Mouse (Mus musculus) forebrain, postnatal 0 days (tissue): ENCODE measurements at regions not wholly inside any gene's neighbourhood (a gene's known extent, or its start where the extent isn't known, plus 50 kb on each side); places are given as distances from the start of the nearest gene placed in this dataset.

Experiments
- ATAC-seq: fragments of 200-750 bp; cut with Nextera tagmentation; 2 replicates; pipeline ENCODE4 v1.8.0; 2017; ENCODE audit warnings: mild to moderate bottlenecking, moderate library complexity
- DNase-seq: peaks from one replicate; pipeline ENCODE4 v3.0.0-alpha.2; 2015
- H3K27ac ChIP-seq: fragments of 300-500 bp; sonication (generic); 2 replicates; pipeline ENCODE4 v1.5.1; 2014; ENCODE audit warnings: low read depth, mild to moderate bottlenecking, antibody characterized with exemption, low read length, moderate library complexity, mixed read lengths
- H3K27me3 ChIP-seq: fragments of 300-500 bp; sonication (generic); 2 replicates; pipeline ENCODE4 v1.6.1; 2014; ENCODE audit warnings: mild to moderate bottlenecking, low read length, mixed read lengths; ENCODE audit not compliant: insufficient read depth
- H3K36me3 ChIP-seq: fragments of 300-500 bp; sonication (generic); 2 replicates; pipeline ENCODE4 v1.6.1; 2014; ENCODE audit warnings: mild to moderate bottlenecking, moderate library complexity; ENCODE audit not compliant: insufficient read depth
- H3K4me1 ChIP-seq: fragments of 300-500 bp; sonication (generic); 2 replicates; pipeline ENCODE4 v1.6.1; 2014; ENCODE audit warnings: antibody characterized with exemption; ENCODE audit not compliant: insufficient read depth
- H3K4me2 ChIP-seq: fragments of 300-500 bp; sonication (generic); 2 replicates; pipeline ENCODE4 v1.6.1; 2014; ENCODE audit warnings: low read depth, mild to moderate bottlenecking, moderate library complexity
- H3K4me3 ChIP-seq: fragments of 300-500 bp; sonication (generic); 2 replicates; pipeline ENCODE4 v1.5.1; 2014; ENCODE audit warnings: low read depth, low read length, mixed read lengths
- H3K9ac ChIP-seq: fragments of 300-500 bp; sonication (generic); 2 replicates; pipeline ENCODE4 v1.6.1; 2014; ENCODE audit warnings: mild to moderate bottlenecking
- H3K9me3 ChIP-seq: fragments of 300-500 bp; sonication (generic); 2 replicates; pipeline ENCODE4 v1.6.1; 2016; ENCODE audit warnings: low read length
- CTCF ChIP-seq: sonication (generic); IDR thresholded peaks from 2 replicates; pipeline ENCODE4 v1.5.1; 2016; ENCODE audit warnings: antibody characterized with exemption, control low read depth, low read depth
- WGBS: fragments of 180-500 bp; shearing (Covaris S2); extraction: QIAGEN DNeasy Blood & Tissue Kit; methylation state at CpG from one replicate; pipeline ENCODE4 v1.1.7; 2014; 5-methylcytosine and 5-hydroxymethylcytosine counted together

GRCm38 (mm10) chr13:45213116-45213834 lies 134.8 kb downstream of the Gm9817 start:
- Histone ChIP-seq H3K9me3 (no peaks in the 10 kb centered on the region), H3K4me1 (0 out of 2 replicates have a peak, but pooled peaks cover 9% of the 10 kb centered on the region), H3K9ac (no peak overlapping the region), H3K4me3 (no peak overlapping the region), H3K36me3 (no peaks in the 10 kb centered on the region), H3K27me3 (no peaks in the 10 kb centered on the region), H3K4me2 (no peak overlapping the region), H3K27ac (no peak overlapping the region)
- TF ChIP-seq CTCF: no peak
- ATAC-seq (no peak; the same call in 1 of the 2 replicates), DNase-seq (no peak)
- 36% methylated on average over 5 of the region's 5 CpGs for WGBS

GRCm38 (mm10) chr13:45218251-45218650 lies 139.8 kb downstream of the Gm9817 start:
- no peaks in the 10 kb centered on the region for H3K27me3 ChIP-seq
- 97% methylated on average over 4 of the region's 4 CpGs for whole genome bisulfite sequencing
- no peak overlapping the region for H3K4me2 ChIP-seq
- no peak overlapping the region for H3K4me3 ChIP-seq
- H3K27ac ChIP-seq: no peak overlapping the region
- ATAC-seq: no peak
- no peak for DNase-seq
- no peak overlapping the region for H3K9ac ChIP-seq
- no peaks in the 10 kb centered on the region for H3K36me3 ChIP-seq
- TF ChIP-seq CTCF: no peak
- no peaks in the 10 kb centered on the region for H3K9me3 ChIP-seq
- 0 out of 2 replicates have a peak, but pooled peaks cover 8% of the 10 kb centered on the region for H3K4me1 ChIP-seq

- no peak for DNase-seq
- no peak overlapping the region for H3K9ac ChIP-seq
- H3K27ac ChIP-seq: no peak overlapping the region
- 38% methylated on average over 3 of the region's 3 CpGs for WGBS
- H3K27me3 ChIP-seq: no peaks in the 10 kb centered on the region
- TF ChIP-seq CTCF: no peak
- no peaks in the 10 kb centered on the region for H3K4me1 ChIP-seq
- no peaks in the 10 kb centered on the region for H3K36me3 ChIP-seq
- no peaks in the 10 kb centered on the region for H3K9me3 ChIP-seq
- ATAC-seq: no peak
- no peak overlapping the region for H3K4me3 ChIP-seq
- no peak overlapping the region for H3K4me2 ChIP-seq
These were observed 141.2 kb downstream of the Gm9817 start for GRCm38 (mm10) chr13:45219671-45220070.

- Histone ChIP-seq H3K27ac (no peak overlapping the region), H3K36me3 (no peaks in the 10 kb centered on the region), H3K9me3 (no peaks in the 10 kb centered on the region), H3K4me3 (no peak overlapping the region), H3K9ac (no peak overlapping the region), H3K4me2 (no peak overlapping the region), H3K27me3 (peaks cover 5% of the 10 kb centered on the region; the same call in 1 of the 2 replicates), H3K4me1 (no peaks in the 10 kb centered on the region)
- ATAC-seq: no peak
- no peak for DNase-seq
- no peak for TF ChIP-seq CTCF
- 76% methylated on average over 2 of the region's 2 CpGs for WGBS
These were observed 152.3 kb downstream of the Gm9817 start for GRCm38 (mm10) chr13:45230804-45231203.

- Histone ChIP-seq H3K4me1 (peaks cover 5% of the 10 kb centered on the region; the same call in 1 of the 2 replicates), H3K36me3 (no peaks in the 10 kb centered on the region), H3K9me3 (no peaks in the 10 kb centered on the region), H3K4me3 (no peak overlapping the region), H3K4me2 (no peak overlapping the region), H3K27me3 (peaks cover 5% of the 10 kb centered on the region; the same call in 1 of the 2 replicates), H3K9ac (no peak overlapping the region), H3K27ac (no peak overlapping the region)
- 56% methylated on average over 5 of the region's 5 CpGs for WGBS
- TF ChIP-seq CTCF: no peak
- ATAC-seq (no peak), DNase-seq (no peak)
These were observed 154.3 kb upstream of the Mylip start for GRCm38 (mm10) chr13:45235236-45235635.

GRCm38 (mm10) chr13:45238258-45238657 lies 151.3 kb upstream of the Mylip start:
- no peak overlapping the region for H3K4me3 ChIP-seq
- 91% methylated on average over 7 of the region's 7 CpGs for WGBS
- H3K27me3 ChIP-seq: no peaks in the 10 kb centered on the region; the same call in 1 of the 2 replicates
- no peaks in the 10 kb centered on the region for H3K9me3 ChIP-seq
- no peak for ATAC-seq
- no peak overlapping the region for H3K4me2 ChIP-seq
- no peak for DNase-seq
- H3K4me1 ChIP-seq: peaks cover 5% of the 10 kb centered on the region; the same call in 1 of the 2 replicates
- H3K27ac ChIP-seq: no peak overlapping the region
- no peaks in the 10 kb centered on the region for H3K36me3 ChIP-seq
- no peak overlapping the region for H3K9ac ChIP-seq
- TF ChIP-seq CTCF: no peak

- peak; percentile 42 for ATAC-seq
- TF ChIP-seq CTCF: no peak
- Histone ChIP-seq H3K27ac (no peak overlapping the region), H3K9ac (no peak overlapping the region), H3K4me2 (peak overlapping the region; percentile 41), H3K9me3 (no peaks in the 10 kb centered on the region), H3K4me1 (peaks cover 5% of the 10 kb centered on the region; the same call in 1 of the 2 replicates), H3K4me3 (no peak overlapping the region), H3K36me3 (no peaks in the 10 kb centered on the region), H3K27me3 (no peaks in the 10 kb centered on the region)
- peak; percentile 66 for DNase-seq
- 18% methylated on average over 9 of the region's 9 CpGs for WGBS
These were observed 150.4 kb upstream of the Mylip start for GRCm38 (mm10) chr13:45239153-45239552.
